Comparison of ENCODE assay signal across 9 mouse cellular contexts in the genomic region with DNA sequence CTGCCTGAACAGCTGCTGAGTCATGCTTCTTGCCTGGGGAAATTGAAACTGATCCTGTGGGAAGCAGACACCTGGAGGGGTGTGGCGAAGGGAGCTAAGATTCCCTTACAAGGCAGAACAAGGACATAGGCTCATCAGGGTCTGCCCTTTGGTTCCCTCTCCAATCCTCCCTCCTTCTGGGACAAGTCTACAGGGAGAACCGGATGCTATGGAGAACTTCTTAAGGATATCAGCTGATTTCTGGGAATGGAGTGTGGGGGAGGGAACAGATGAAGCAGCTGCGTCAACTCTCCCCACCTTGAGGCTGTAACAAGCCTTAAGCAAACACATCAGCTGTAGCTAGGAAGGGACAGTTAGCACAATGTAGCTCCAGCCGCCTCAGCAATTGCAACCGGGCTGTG. TPM values are rescaled to one million over a fixed set of nuclear protein-coding genes. Genes with fewer than 3 reads are reported as not detected.
DNase-seq lines count a peak whose midpoint lies in the region; ATAC-seq and TF ChIP-seq lines count a peak whose summit lies in the region.
"Had no signal": no experiment of that assay in that cellular context is flagged by ENCODE, and none has a peak within 500 bp of the region (broad histone marks: within the 10 kb centered on the region; RNA-seq: fewer than 3 reads in every experiment).

No protein-coding gene starts in this region.

- CTCF ChIA-PET in Patski (lab: Charles Lee) = interaction anchor here (1.6 to 2.3 kb wide), 2 partner anchors 13 to 17 kb away, joined by 3 to 11 read pairs; no protein-coding TSS in a partner anchor

- in situ Hi-C loops in Patski (cut with MboI; ENCODE audit: low pct_unique_long_range_greater_than_20kb) = no loop called here

- no peak for DNase-seq in kidney, adult 9 months
- DNase-seq in Patski (ENCODE audit: low read depth, low spot score) = peak; percentile 28
- peak; percentile 31 for DNase-seq in fat pad, adult 2 months (ENCODE audit: extremely low read depth, low read depth, low spot score)
- no peak for DNase-seq in cerebellum, postnatal 36 days
- no peak for DNase-seq in left cerebral cortex, adult 9 months (ENCODE audit: low spot score in 2 of 2)

- no peaks in the 10 kb centered on the region for H3K27me3 ChIP-seq in kidney, embryonic 16.5 days (ENCODE audit: insufficient read depth, low read length)
- no peaks in the 10 kb centered on the region for H3K27me3 ChIP-seq in Patski
- H3K27me3 ChIP-seq in lung, embryonic 16.5 days (ENCODE audit: control insufficient read depth, insufficient read depth, low read depth, low read length) = no peaks in the 10 kb centered on the region

- H3K36me3 ChIP-seq in kidney, embryonic 16.5 days (ENCODE audit: insufficient read depth, low read length) = no peaks in the 10 kb centered on the region
- H3K36me3 ChIP-seq in lung, embryonic 16.5 days (ENCODE audit: control insufficient read depth, insufficient read depth, low read length) = no peaks in the 10 kb centered on the region

- no peak for TF ChIP-seq CTCF in Patski (IDR thresholded peaks at IDR 0.05)

- peaks cover 23% of the 10 kb centered on the region for H3K4me1 ChIP-seq in kidney, embryonic 16.5 days (ENCODE audit: insufficient read depth, low read length)
- H3K4me1 ChIP-seq in lung, embryonic 16.5 days (replicated peaks; ENCODE audit: control insufficient read depth, insufficient read depth, low read length) = peaks cover 10% of the 10 kb centered on the region

- 26% methylated on average over 5 of the region's 5 CpGs for WGBS in kidney, embryonic 16.5 days
- WGBS in lung, embryonic 16.5 days = 32% methylated on average over 5 of the region's 5 CpGs

- H3K4me2 ChIP-seq in kidney, embryonic 16.5 days (replicated peaks; ENCODE audit: low read depth, low read length) = no peak overlapping the region
- 0 out of 2 replicates have a peak overlapping the region, but pooled peaks have one; percentile 14 for H3K4me2 ChIP-seq in lung, embryonic 16.5 days (ENCODE audit: low read depth, low read length)

- peaks cover under 1% of the 10 kb centered on the region; the same call in 1 of the 2 replicates for H3K9me3 ChIP-seq in kidney, embryonic 16.5 days (ENCODE audit: low read length)
- H3K9me3 ChIP-seq in lung, embryonic 16.5 days (ENCODE audit: control insufficient read depth, low read length) = no peaks in the 10 kb centered on the region

- peak overlapping the region; percentile 80 for H3K27ac ChIP-seq in kidney, embryonic 16.5 days (ENCODE audit: low read length)
- H3K27ac ChIP-seq in lung, embryonic 16.5 days (ENCODE audit: low read length) = peak overlapping the region; percentile 88
- H3K27ac ChIP-seq: left cerebral cortex, adult 2 months had no signal

- H3K4me3 ChIP-seq in kidney, embryonic 16.5 days (ENCODE audit: low read length) = no peak overlapping the region
- H3K4me3 ChIP-seq in lung, embryonic 16.5 days (ENCODE audit: low read length) = no peak overlapping the region
- H3K4me3 ChIP-seq: left cerebral cortex, adult 2 months had no signal

- POLR2A ChIA-PET in Patski (lab: Charles Lee) = interaction anchor here (0.5 kb wide), 1 partner anchor 414 kb away, joined by 3 read pairs; no protein-coding TSS in a partner anchor

- peak overlapping the region; percentile 5; the same call in 1 of the 2 replicates for H3K9ac ChIP-seq in kidney, embryonic 16.5 days (replicated peaks; ENCODE audit: low read length)
- H3K9ac ChIP-seq in lung, embryonic 16.5 days (ENCODE audit: low read length) = no peak overlapping the region

- peak; percentile 54; the same call in 1 of the 2 replicates for ATAC-seq in kidney, embryonic 16.5 days (ENCODE audit: low FRiP score, low TSS enrichment)
- peak; percentile 39 for ATAC-seq in Patski
- ATAC-seq in lung, embryonic 16.5 days (ENCODE audit: low read depth) = peak; percentile 61
- ATAC-seq in erythroid progenitor cell, adult 5-6 weeks (replicated peaks; ENCODE audit: low FRiP score, poor library complexity, severe bottlenecking) = no peak

RNA-seq across cellular contexts. Expression of a gene that starts 17.8 kb away (rescaled TPM):
- 52.5 and 59.5 TPM in 2 replicates for polyA plus RNA-seq in kidney, embryonic 16.5 days (2015; fragmentation: Nextera tagmentation; extraction: Ambion mirVana)
- polyA plus RNA-seq in Patski (2021) = 1.8 TPM
- polyA plus RNA-seq in lung, embryonic 16.5 days (2015; fragmentation: Nextera tagmentation; extraction: Ambion mirVana) = 50.8 and 60.8 TPM in 2 replicates
- total RNA-seq in erythroid progenitor cell, adult 5-6 weeks (2015; ENCODE audit: low replicate concordance) = 137 and 146 TPM in 2 replicates
- total RNA-seq in erythroid progenitor cell, adult 5-6 weeks (2017; ENCODE audit: low replicate concordance) = 14.2 and 28.0 TPM in 2 replicates

Comparison
In these comparisons a context has a peak if more than half of its experiments do, and no peak if none do; other contexts are left out.
1. DNase-seq: peak in Patski (single experiment) and fat pad, adult 2 months (single experiment); none in kidney, adult 9 months (single experiment), cerebellum, postnatal 36 days (0 of 2) and left cerebral cortex, adult 9 months (0 of 2).
2. RNA of a gene that starts 17.8 kb away (polyA plus RNA-seq): 52.5 to 59.5 TPM in kidney, embryonic 16.5 days and 50.8 to 60.8 TPM in lung, embryonic 16.5 days; 1.8 TPM in Patski (single experiment); every median in the first group is over 10 times any median in the second.